Mouse (Mus musculus) forebrain, embryonic 15.5 days (tissue): ENCODE results near the gene Glmp. TPM values are rescaled to one million over a fixed set of nuclear protein-coding genes. Genes with fewer than 3 reads are reported as not detected.
"Not testable (repeated sequence)": the region's sequence is repeated elsewhere in the genome, so short reads cannot be mapped to it uniquely, and the experiment has no call there.

Experiments
- ATAC-seq: fragments of 200-750 bp; cut with Nextera tagmentation; replicated peaks from 2 replicates; pipeline ENCODE4 v1.8.0; 2017; ENCODE audit warnings: mild to moderate bottlenecking, moderate TSS enrichment, moderate library complexity
- H3K27ac ChIP-seq: fragments of 300-500 bp; sonication (generic); replicated peaks from 2 replicates; pipeline ENCODE4 v1.5.1; 2015; ENCODE audit warnings: mild to moderate bottlenecking, inconsistent platforms
- H3K27me3 ChIP-seq: fragments of 300-500 bp; sonication (generic); 2 replicates; pipeline ENCODE4 v1.6.1; 2015; ENCODE audit warnings: inconsistent platforms
- H3K36me3 ChIP-seq: fragments of 300-500 bp; sonication (generic); 2 replicates; pipeline ENCODE4 v1.6.1; 2015; ENCODE audit warnings: mild to moderate bottlenecking, inconsistent platforms
- H3K4me1 ChIP-seq: fragments of 300-500 bp; sonication (generic); 2 replicates; pipeline ENCODE4 v1.6.1; 2015; ENCODE audit warnings: inconsistent platforms
- H3K4me2 ChIP-seq: fragments of 300-500 bp; sonication (generic); replicated peaks from 2 replicates; pipeline ENCODE4 v1.6.1; 2015; ENCODE audit warnings: mild to moderate bottlenecking, inconsistent platforms
- H3K4me3 ChIP-seq: fragments of 300-500 bp; sonication (generic); 2 replicates; pipeline ENCODE4 v1.5.1; 2015; ENCODE audit warnings: mild to moderate bottlenecking, inconsistent platforms
- H3K9ac ChIP-seq: fragments of 300-500 bp; sonication (generic); replicated peaks from 2 replicates; pipeline ENCODE4 v1.6.1; 2015; ENCODE audit warnings: mild to moderate bottlenecking, inconsistent platforms
- H3K9me3 ChIP-seq: fragments of 300-500 bp; sonication (generic); 2 replicates; pipeline ENCODE4 v1.6.1; 2016; ENCODE audit warnings: inconsistent platforms
- whole genome bisulfite sequencing: fragments of 180-500 bp; shearing (Covaris S2); methylation state at CpG from one replicate; pipeline ENCODE4 v1.1.7; 2015; ENCODE audit warnings: mixed read lengths; 5-methylcytosine and 5-hydroxymethylcytosine counted together
- polyA plus RNA-seq: library from polyadenylated mRNA; unstranded; fragments of >200 nt; fragmentation: Nextera tagmentation; extraction: Ambion mirVana; gene quantifications from 2 replicates; pipeline ENCODE4 v1.2.1, GENCODE M21; 2015

Glmp gene
- polyA plus RNA-seq, 1 experiment from 2014 or later: 105 TPM

GRCm38 (mm10) chr3:88366830-88367428 is 42.1 kb downstream of the Glmp start:
- ATAC-seq: peak; percentile 89
- Histone ChIP-seq H3K9ac (peak overlapping the region; percentile 43; the same call in 1 of the 2 replicates), H3K4me3 (peak overlapping the region; percentile 35), H3K4me2 (peak overlapping the region; percentile 35), H3K27ac (peak overlapping the region; percentile 80)
- WGBS: 2% methylated on average over 22 of the region's 22 CpGs
- not testable (repeated sequence) for H3K27me3 ChIP-seq, H3K36me3 ChIP-seq, H3K4me1 ChIP-seq, H3K9me3 ChIP-seq

DNA sequence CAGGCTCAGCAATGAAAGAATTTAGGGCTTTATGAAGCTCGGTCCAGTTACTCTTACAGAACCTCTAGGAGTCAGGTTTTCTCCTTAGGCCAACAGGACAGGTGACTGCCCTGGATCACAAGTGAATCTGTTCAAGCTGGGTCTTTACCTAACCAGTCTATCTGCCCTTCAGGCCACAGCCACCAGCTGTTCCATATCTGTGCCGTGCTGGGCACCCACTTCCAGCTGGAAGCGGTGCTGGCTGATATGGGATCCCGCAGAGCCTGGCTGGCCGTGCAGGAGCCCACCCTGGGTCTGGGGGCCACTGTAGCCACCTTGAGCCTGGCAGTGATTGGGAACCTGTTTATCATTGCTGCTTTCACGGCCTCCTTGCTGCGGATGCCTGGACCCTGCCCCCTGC is 42.7 kb downstream of the Glmp start:
- not testable (repeated sequence) for H3K9ac ChIP-seq, H3K4me2 ChIP-seq, H3K36me3 ChIP-seq, H3K27me3 ChIP-seq, H3K27ac ChIP-seq, H3K4me1 ChIP-seq, H3K4me3 ChIP-seq, H3K9me3 ChIP-seq
- ATAC-seq: 0 out of 2 replicates have a peak, but pooled peaks have one; percentile 24
- WGBS: 45% methylated on average over 3 of the region's 7 CpGs

DNA sequence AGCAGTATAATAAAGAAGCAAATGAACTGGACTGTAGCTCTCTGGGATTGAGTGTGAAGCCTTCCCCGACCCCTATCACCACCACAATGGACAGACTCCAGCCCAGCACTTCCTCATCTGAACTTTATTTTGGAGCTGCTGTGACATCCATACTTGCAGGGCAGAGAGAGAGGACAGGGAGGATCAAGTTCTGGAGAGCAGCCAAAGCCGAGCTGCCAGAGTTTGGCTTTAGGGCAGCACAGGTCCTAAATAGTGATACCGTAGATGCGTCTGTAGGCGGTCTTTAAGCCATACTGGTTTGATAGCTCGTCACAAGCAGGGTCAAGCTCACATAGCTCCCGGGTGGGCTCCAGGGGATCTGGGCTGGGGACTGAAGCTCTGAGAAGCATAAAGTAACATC is 43.7 kb downstream of the Glmp start:
- not testable (repeated sequence) for H3K36me3 ChIP-seq, ATAC-seq, H3K4me3 ChIP-seq, H3K4me1 ChIP-seq, H3K27me3 ChIP-seq, H3K9ac ChIP-seq, H3K4me2 ChIP-seq, H3K27ac ChIP-seq, H3K9me3 ChIP-seq
- 95% methylated on average over 7 of the region's 7 CpGs for WGBS

DNA sequence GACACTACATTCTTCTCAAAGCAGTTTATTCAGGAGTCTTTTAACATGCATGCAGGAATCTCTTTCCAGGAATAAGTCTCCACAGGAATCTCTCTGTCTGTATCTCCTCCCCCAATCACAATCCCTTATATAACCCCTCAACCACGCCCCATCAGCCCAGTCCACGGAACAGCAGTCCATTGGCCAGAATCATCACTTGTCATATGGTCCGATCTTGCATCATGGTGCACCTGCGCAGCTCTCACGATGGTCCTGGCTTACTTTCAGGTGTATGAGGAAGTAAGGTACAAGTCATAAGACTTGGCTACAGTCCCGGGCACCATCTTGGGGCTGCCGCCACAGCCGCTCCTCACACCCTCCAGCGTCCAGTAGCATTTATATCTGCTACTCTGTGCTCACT is 47.8 kb downstream of the Glmp start, which contains the start of gene Bglap3:
Gene Bglap3 (minus strand): TSS at position 101 of the 400 bp plus-strand sequence.
- H3K27me3 ChIP-seq, H3K9me3 ChIP-seq, ATAC-seq, H3K27ac ChIP-seq, H3K9ac ChIP-seq, H3K4me3 ChIP-seq, H3K4me2 ChIP-seq, H3K36me3 ChIP-seq, H3K4me1 ChIP-seq: not testable (repeated sequence)
- WGBS: 94% methylated on average over 9 of the region's 9 CpGs

DNA sequence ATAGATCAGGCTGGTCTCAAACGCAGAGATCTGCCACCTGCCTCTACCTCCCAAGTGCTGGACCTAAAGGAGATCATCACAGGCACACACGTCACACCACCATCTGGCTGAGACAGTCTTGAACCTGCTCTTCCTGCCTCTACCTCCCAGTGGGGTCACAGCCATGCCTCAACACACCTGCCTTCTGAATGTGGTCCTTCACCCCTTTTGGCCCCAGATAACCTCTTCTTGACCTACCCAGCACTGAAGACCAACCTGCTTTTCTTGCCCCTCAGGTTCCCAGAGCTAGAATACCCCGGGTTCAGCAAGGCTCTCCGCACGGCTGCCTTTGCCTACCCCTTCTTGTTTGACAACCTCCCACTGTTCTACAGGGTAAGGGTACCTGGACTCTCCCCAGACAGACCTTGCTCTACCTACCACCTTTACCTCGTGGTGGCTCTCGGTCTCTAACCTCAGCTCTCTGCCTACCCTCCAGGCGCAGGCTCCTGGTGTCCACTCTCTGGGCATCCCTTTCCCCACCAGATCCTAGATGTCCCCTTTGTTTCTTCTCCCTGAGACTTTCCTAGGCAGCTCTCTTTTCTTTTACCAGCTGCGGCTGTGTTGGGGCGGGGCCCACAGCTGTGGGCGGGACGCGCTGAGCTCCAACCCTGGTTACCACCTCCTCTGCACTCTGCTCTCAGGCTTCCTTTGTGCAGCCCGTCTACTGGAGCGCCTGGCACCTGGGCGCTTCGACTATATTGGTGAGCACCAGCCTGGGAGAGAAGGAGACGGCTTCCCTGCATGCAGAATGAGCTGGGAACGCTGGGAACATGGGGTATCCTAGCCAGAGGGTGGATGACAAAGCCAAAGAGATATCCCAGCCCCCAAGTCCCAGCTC is 51.2 kb downstream of the Glmp start:
- not testable (repeated sequence) for H3K4me1 ChIP-seq, H3K9me3 ChIP-seq, H3K27me3 ChIP-seq, H3K36me3 ChIP-seq
- H3K4me3 ChIP-seq: peak overlapping the region; percentile 9; the same call in 1 of the 2 replicates
- peak overlapping the region; percentile 80 for H3K27ac ChIP-seq
- ATAC-seq: peak; percentile 94
- H3K4me2 ChIP-seq: peak overlapping the region; percentile 18
- peak overlapping the region; percentile 5; the same call in 1 of the 2 replicates for H3K9ac ChIP-seq
- 9% methylated on average over 19 of the region's 19 CpGs for WGBS

GRCm38 (mm10) chr3:88376644-88377043 is 51.8 kb downstream of the Glmp start:
- peak overlapping the region; percentile 80 for H3K27ac ChIP-seq
- 23% methylated on average over 7 of the region's 7 CpGs for WGBS
- not testable (repeated sequence) for H3K4me1 ChIP-seq

GRCm38 (mm10) chr3:88378599-88378998 is 53.8 kb downstream of the Glmp start, which contains the start of gene Bglap2:
Gene Bglap2, minus strand, starts transcription at chr3:88378699.
- H3K4me3 ChIP-seq, H3K4me2 ChIP-seq, H3K9ac ChIP-seq, H3K4me1 ChIP-seq, H3K36me3 ChIP-seq, H3K27me3 ChIP-seq, ATAC-seq, H3K9me3 ChIP-seq, H3K27ac ChIP-seq: not testable (repeated sequence)
- WGBS: 83% methylated on average over 5 of the region's 5 CpGs

More at GRCm38 (mm10) chr3:88376644-88377043, 51.8 kb downstream of the Glmp start:
- not testable (repeated sequence) for H3K9ac ChIP-seq, H3K27me3 ChIP-seq, H3K36me3 ChIP-seq, H3K4me3 ChIP-seq, H3K9me3 ChIP-seq
- peak overlapping the region; percentile 18; the same call in 1 of the 2 replicates for H3K4me2 ChIP-seq
- 0 out of 2 replicates have a peak, but pooled peaks have one; percentile 29 for ATAC-seq

Other genes starting within 250 kb of the Glmp start
- not detected in 2 replicates for gene Ttc24, start 246.7 kb upstream of the Glmp start, polyA plus RNA-seq
- gene Iqgap3, start 243.1 kb upstream of the Glmp start, polyA plus RNA-seq: 7.1 and 8.9 TPM in 2 replicates
- gene Mef2d, start 182.7 kb upstream of the Glmp start, polyA plus RNA-seq: 20.1 and 21.3 TPM in 2 replicates
- 0.10 and 0.14 TPM in 2 replicates for gene Rhbg, start 70.3 kb upstream of the Glmp start, polyA plus RNA-seq
- gene Gm38392, start 37.8 kb upstream of the Glmp start, polyA plus RNA-seq: 0.23 TPM in 1 of 2 replicates, not detected in the other
- gene Tsacc, start 28.0 kb upstream of the Glmp start, polyA plus RNA-seq: 9.2 and 9.6 TPM in 2 replicates
- gene Cct3, start 27.9 kb upstream of the Glmp start, polyA plus RNA-seq: 523 and 531 TPM in 2 replicates
- gene Tmem79, start 11.1 kb downstream of the Glmp start, polyA plus RNA-seq: 1.7 and 2.0 TPM in 2 replicates
- gene Smg5, start 11.2 kb downstream of the Glmp start, polyA plus RNA-seq: 59.8 and 65.1 TPM in 2 replicates
- gene Paqr6, start 39.6 kb downstream of the Glmp start, polyA plus RNA-seq: 0.94 and 1.0 TPM in 2 replicates
- gene Bglap3, start 47.7 kb downstream of the Glmp start, polyA plus RNA-seq: 0.27 TPM in 1 of 2 replicates, not detected in the other
- not detected in 2 replicates for gene Bglap2, start 53.7 kb downstream of the Glmp start, polyA plus RNA-seq
- not detected in 2 replicates for gene Bglap, start 59.4 kb downstream of the Glmp start, polyA plus RNA-seq
- 55.1 and 64.8 TPM in 2 replicates for gene Pmf1, start 85.3 kb downstream of the Glmp start, polyA plus RNA-seq
- gene Slc25a44, start 100.1 kb downstream of the Glmp start, polyA plus RNA-seq: 31.3 and 33.2 TPM in 2 replicates
- 16.3 and 17.7 TPM in 2 replicates for gene Sema4a, start 136.2 kb downstream of the Glmp start, polyA plus RNA-seq
- 23.4 and 27.5 TPM in 2 replicates for gene Lmna, start 184.9 kb downstream of the Glmp start, polyA plus RNA-seq
- gene Mex3a, start 207.4 kb downstream of the Glmp start, polyA plus RNA-seq: 50.6 and 55.6 TPM in 2 replicates
- 0.15 and 0.28 TPM in 2 replicates for gene Rab25, start 223.3 kb downstream of the Glmp start, polyA plus RNA-seq
- 169 and 187 TPM in 2 replicates for gene Lamtor2, start 228.1 kb downstream of the Glmp start, polyA plus RNA-seq
- 45.8 and 47.6 TPM in 2 replicates for gene Ubqln4, start 228.7 kb downstream of the Glmp start, polyA plus RNA-seq